ENCODE assay signal across 14 mouse cellular contexts in the genomic region with DNA sequence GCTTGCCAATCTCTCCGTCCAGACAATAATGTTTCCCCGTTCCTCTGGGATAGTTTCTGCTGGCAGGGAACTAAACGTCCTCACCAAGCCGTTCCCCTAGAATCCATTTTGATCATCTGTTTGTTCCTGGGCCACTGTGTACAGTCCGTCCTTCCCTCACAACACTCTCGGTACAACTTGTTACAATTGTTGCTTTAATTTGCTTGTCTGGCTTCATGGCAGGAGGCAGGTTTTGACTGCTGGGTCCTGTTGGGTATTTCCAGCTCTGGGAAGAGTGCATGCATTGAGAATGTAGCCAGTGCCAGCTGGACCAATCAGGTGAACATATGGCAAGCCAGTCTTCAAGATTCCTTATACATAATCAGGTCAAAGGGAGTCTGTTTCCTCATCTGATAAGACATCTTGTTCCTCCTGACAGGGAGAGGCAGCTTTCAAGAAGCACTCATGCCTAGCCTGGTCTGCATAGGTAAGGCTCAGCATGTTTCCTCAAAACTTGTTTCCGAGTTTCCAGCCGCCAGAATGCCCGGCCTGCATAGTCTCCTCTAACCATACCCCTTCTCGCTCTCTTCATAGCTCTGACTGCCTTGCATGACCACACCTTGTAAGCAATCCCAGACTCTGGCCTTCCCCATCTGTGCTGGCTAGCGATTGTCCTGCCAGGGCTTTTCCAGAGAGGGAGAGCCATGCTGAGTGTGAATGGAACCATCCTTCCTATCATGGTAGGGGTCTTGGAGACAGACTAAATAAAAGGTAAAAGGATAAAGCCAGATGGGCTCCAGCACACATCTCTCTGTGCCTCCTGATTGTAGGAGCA.
A peak's percentile ranks its signal among the peaks of the same experiment; 100 is the strongest.
DNase-seq lines count a peak whose midpoint lies in the region; ATAC-seq and TF ChIP-seq lines count a peak whose summit lies in the region.
"Had no signal": no experiment of that assay in that cellular context is flagged by ENCODE, and none has a peak within 500 bp of the region (broad histone marks: within the 10 kb centered on the region; RNA-seq: fewer than 3 reads in every experiment).

No protein-coding gene starts in this region.

- no peak for TF ChIP-seq CTCF in brain, embryonic 14.5 days (IDR thresholded peaks at IDR 0.05; ENCODE audit: borderline replicate concordance, extremely low read depth, insufficient read depth, insufficient read length)

- H3K27ac ChIP-seq in forebrain, embryonic 15.5 days (replicated peaks): peak overlapping the region; percentile 14; the same call in 1 of the 2 replicates
- H3K27ac ChIP-seq in forebrain, embryonic 10.5 days: no peak overlapping the region
- no peak overlapping the region for H3K27ac ChIP-seq in kidney, embryonic 16.5 days (ENCODE audit: low read length)
- H3K27ac ChIP-seq: hindbrain, embryonic 13.5 days; kidney, postnatal 0 days; neural tube, embryonic 12.5 days had no signal

- TF ChIP-seq POLR2A in brain, embryonic 14.5 days (IDR thresholded peaks at IDR 0.05; ENCODE audit: borderline replicate concordance, extremely low read depth, insufficient read depth, insufficient read length, poor library complexity, severe bottlenecking): no peak

- no peak overlapping the region for H3K9ac ChIP-seq in forebrain, embryonic 15.5 days (replicated peaks)
- no peak overlapping the region for H3K9ac ChIP-seq in kidney, embryonic 16.5 days (replicated peaks; ENCODE audit: low read length)
- H3K9ac ChIP-seq: hindbrain, embryonic 13.5 days; liver, postnatal 0 days; neural tube, embryonic 12.5 days had no signal

- ATAC-seq in forebrain, embryonic 15.5 days (replicated peaks): peak; percentile 57
- 0 out of 2 replicates have a peak, but pooled peaks have one; percentile 63 for ATAC-seq in kidney, embryonic 16.5 days (ENCODE audit: low FRiP score, low TSS enrichment)
- ATAC-seq: liver, postnatal 0 days had no signal

- H3K4me3 ChIP-seq in forebrain, embryonic 15.5 days: no peak overlapping the region
- no peak overlapping the region for H3K4me3 ChIP-seq in forebrain, embryonic 10.5 days
- H3K4me3 ChIP-seq in kidney, embryonic 16.5 days (ENCODE audit: low read length): no peak overlapping the region
- H3K4me3 ChIP-seq: hindbrain, embryonic 13.5 days; neural tube, embryonic 12.5 days had no signal

- peaks cover 28% of the 10 kb centered on the region for H3K4me1 ChIP-seq in forebrain, embryonic 15.5 days
- no peaks in the 10 kb centered on the region for H3K4me1 ChIP-seq in forebrain, embryonic 10.5 days
- no peaks in the 10 kb centered on the region for H3K4me1 ChIP-seq in kidney, embryonic 16.5 days (ENCODE audit: insufficient read depth, low read length)
- H3K4me1 ChIP-seq: neural tube, embryonic 12.5 days had no signal

- no peaks in the 10 kb centered on the region for H3K27me3 ChIP-seq in forebrain, embryonic 15.5 days
- H3K27me3 ChIP-seq in forebrain, embryonic 10.5 days (ENCODE audit: poor library complexity, severe bottlenecking): no peaks in the 10 kb centered on the region
- no peaks in the 10 kb centered on the region for H3K27me3 ChIP-seq in kidney, embryonic 16.5 days (ENCODE audit: insufficient read depth, low read length)
- H3K27me3 ChIP-seq: hindbrain, embryonic 13.5 days; neural tube, embryonic 12.5 days had no signal

- H3K36me3 ChIP-seq in forebrain, embryonic 15.5 days: no peaks in the 10 kb centered on the region
- no peaks in the 10 kb centered on the region for H3K36me3 ChIP-seq in forebrain, embryonic 10.5 days (replicated peaks)
- H3K36me3 ChIP-seq in kidney, embryonic 16.5 days (ENCODE audit: insufficient read depth, low read length): no peaks in the 10 kb centered on the region
- H3K36me3 ChIP-seq: hindbrain, embryonic 13.5 days; neural tube, embryonic 12.5 days had no signal

- no peak overlapping the region for H3K4me2 ChIP-seq in forebrain, embryonic 15.5 days (replicated peaks)
- H3K4me2 ChIP-seq in kidney, embryonic 16.5 days (replicated peaks; ENCODE audit: low read depth, low read length): no peak overlapping the region
- H3K4me2 ChIP-seq: hindbrain, embryonic 13.5 days; neural tube, embryonic 12.5 days had no signal

- WGBS in forebrain, embryonic 15.5 days: 70% methylated on average over 11 of the region's 11 CpGs
- WGBS in forebrain, embryonic 10.5 days: 91% methylated on average over 11 of the region's 11 CpGs
- WGBS in kidney, embryonic 16.5 days: 87% methylated on average over 11 of the region's 11 CpGs

- DNase-seq in forebrain, embryonic 10.5 days (ENCODE audit: extremely low spot score, low spot score): no peak
- no peak for DNase-seq in kidney, adult 9 months
- peak; percentile 62 for DNase-seq in brain, embryonic 14.5 days (ENCODE audit: low read depth)
- peak; percentile 65 to 73 for DNase-seq in cerebellum, postnatal 25 days
- no peak for DNase-seq in spleen, adult 18-20 months
- DNase-seq in adipocyte (ENCODE audit: low spot score): no peak
- DNase-seq: embryo, embryonic 11 days; liver, postnatal 0 days; thymus, postnatal 36 days had no signal

- no peaks in the 10 kb centered on the region for H3K9me3 ChIP-seq in forebrain, embryonic 15.5 days
- no peaks in the 10 kb centered on the region for H3K9me3 ChIP-seq in forebrain, embryonic 10.5 days
- no peaks in the 10 kb centered on the region for H3K9me3 ChIP-seq in kidney, embryonic 16.5 days (ENCODE audit: low read length)
- H3K9me3 ChIP-seq: hindbrain, embryonic 13.5 days; neural tube, embryonic 12.5 days had no signal

Comparison
In these comparisons a context has a peak if more than half of its experiments do, and no peak if none do; other contexts are left out.
1. DNase-seq: peak in brain, embryonic 14.5 days (single experiment) and cerebellum, postnatal 25 days (2 of 2); none in forebrain, embryonic 10.5 days (single experiment), kidney, adult 9 months (single experiment), spleen, adult 18-20 months (0 of 2) and adipocyte (single experiment).